Mouse (Mus musculus) 3T3-L1 (cell line): ENCODE results near the gene Gm10234.

ENCODE experiments used
- DNase-seq: peaks from one replicate; pipeline ENCODE4 v3.0.0-alpha.2; 2015; ENCODE audit warnings: low read depth, low spot score

The Gm10234 gene

GRCm38 (mm10) chr6:95321812-95322211, at the start of gene Gm10234:
Gene Gm10234 (plus strand): TSS chr6:95322112.
- DNase-seq, result no peak

GRCm38 (mm10) chr6:95277633-95278032, 44.3 kb upstream of the Gm10234 start:
- no peak for DNase-seq

GRCm38 (mm10) chr6:95296025-95296424, 25.9 kb upstream of the Gm10234 start:
- DNase-seq, result no peak

GRCm38 (mm10) chr6:95298387-95298786, 23.5 kb upstream of the Gm10234 start:
- no peak for DNase-seq

- DNase-seq, result peak; percentile 6
Observed at GRCm38 (mm10) chr6:95300658-95301057, 21.3 kb upstream of the Gm10234 start.

- no peak for DNase-seq
Observed at GRCm38 (mm10) chr6:95331191-95331590, 9.3 kb downstream of the Gm10234 start.

GRCm38 (mm10) chr6:95334781-95335180, 12.9 kb downstream of the Gm10234 start:
- DNase-seq, result no peak

GRCm38 (mm10) chr6:95349378-95349777, 27.5 kb downstream of the Gm10234 start:
- DNase-seq, result no peak

GRCm38 (mm10) chr6:95353043-95353442, 31.1 kb downstream of the Gm10234 start:
- no peak for DNase-seq

- no peak for DNase-seq
Observed at GRCm38 (mm10) chr6:95353886-95354285, 32.0 kb downstream of the Gm10234 start.

- peak; percentile 15 for DNase-seq
Observed at GRCm38 (mm10) chr6:95360084-95360483, 38.2 kb downstream of the Gm10234 start.

GRCm38 (mm10) chr6:95362707-95363106, 40.8 kb downstream of the Gm10234 start:
- no peak for DNase-seq

GRCm38 (mm10) chr6:95371811-95372210, 49.9 kb downstream of the Gm10234 start:
- no peak for DNase-seq
